Mouse (Mus musculus) embryonic facial prominence, embryonic 11.5 days (tissue): ENCODE results near the gene Gm21987. TPM values are rescaled to one million over a fixed set of nuclear protein-coding genes. Genes with fewer than 3 reads are reported as not detected.

Experiments used
- ATAC-seq: fragments of 200-750 bp; cut with Nextera tagmentation; replicated peaks from 2 replicates; pipeline ENCODE4 v1.8.0; 2017; ENCODE audit warnings: low read depth; ENCODE audit not compliant: insufficient number of reproducible peaks, low FRiP score, low TSS enrichment
- DNase-seq: peaks from one replicate; pipeline ENCODE4 v3.0.0-alpha.2; 2015; ENCODE audit warnings: low spot score
- H3K27ac ChIP-seq: fragments of 300-500 bp; sonication (generic); replicated peaks from 2 replicates; pipeline ENCODE4 v1.5.1; 2014; ENCODE audit warnings: mild to moderate bottlenecking, low read depth, low read length, control low read depth
- H3K27me3 ChIP-seq: fragments of 300-500 bp; sonication (generic); 2 replicates; pipeline ENCODE4 v1.6.1; 2014; ENCODE audit warnings: mild to moderate bottlenecking, low read length, moderate library complexity, mixed read lengths; ENCODE audit not compliant: control insufficient read depth, insufficient read depth
- H3K36me3 ChIP-seq: fragments of 300-500 bp; sonication (generic); replicated peaks from 2 replicates; pipeline ENCODE4 v1.6.1; 2014; ENCODE audit warnings: low read depth, mild to moderate bottlenecking, low read length, moderate library complexity, mixed read lengths; ENCODE audit not compliant: control insufficient read depth, insufficient read depth
- H3K4me1 ChIP-seq: fragments of 300-500 bp; sonication (generic); 2 replicates; pipeline ENCODE4 v1.6.1; 2014; ENCODE audit warnings: low read length, mixed read lengths; ENCODE audit not compliant: control insufficient read depth, insufficient read depth
- H3K4me2 ChIP-seq: fragments of 300-500 bp; sonication (generic); 2 replicates; pipeline ENCODE4 v1.6.1; 2014; ENCODE audit warnings: low read depth, mild to moderate bottlenecking, control low read depth, low read length, moderate library complexity
- H3K4me3 ChIP-seq: fragments of 300-500 bp; sonication (generic); 2 replicates; pipeline ENCODE4 v1.5.1; 2014; ENCODE audit warnings: low read depth, low read length, control low read depth
- H3K9ac ChIP-seq: fragments of 300-500 bp; sonication (generic); replicated peaks from 2 replicates; pipeline ENCODE4 v1.6.1; 2014; ENCODE audit warnings: mild to moderate bottlenecking, control low read depth, low read length
- H3K9me3 ChIP-seq: fragments of 300-500 bp; sonication (generic); replicated peaks from 2 replicates; pipeline ENCODE4 v1.6.1; 2016; ENCODE audit warnings: mild to moderate bottlenecking, low read length, inconsistent platforms, mixed read lengths; ENCODE audit not compliant: control insufficient read depth
- WGBS: fragments of 180-500 bp; shearing (Covaris S2); extraction: QIAGEN DNeasy Blood & Tissue Kit; methylation state at CpG from one replicate; pipeline ENCODE4 v1.1.7; 2014; 5-methylcytosine and 5-hydroxymethylcytosine counted together
- polyA plus RNA-seq: library from polyadenylated mRNA; unstranded; fragments of >200 nt; fragmentation: Nextera tagmentation; extraction: Ambion mirVana; gene quantifications from 2 replicates; pipeline ENCODE4 v1.2.1, GENCODE M21; 2014

Gene Gm21987
- polyA plus RNA-seq, 1 experiment from 2014 or later = 0.69 TPM

DNA sequence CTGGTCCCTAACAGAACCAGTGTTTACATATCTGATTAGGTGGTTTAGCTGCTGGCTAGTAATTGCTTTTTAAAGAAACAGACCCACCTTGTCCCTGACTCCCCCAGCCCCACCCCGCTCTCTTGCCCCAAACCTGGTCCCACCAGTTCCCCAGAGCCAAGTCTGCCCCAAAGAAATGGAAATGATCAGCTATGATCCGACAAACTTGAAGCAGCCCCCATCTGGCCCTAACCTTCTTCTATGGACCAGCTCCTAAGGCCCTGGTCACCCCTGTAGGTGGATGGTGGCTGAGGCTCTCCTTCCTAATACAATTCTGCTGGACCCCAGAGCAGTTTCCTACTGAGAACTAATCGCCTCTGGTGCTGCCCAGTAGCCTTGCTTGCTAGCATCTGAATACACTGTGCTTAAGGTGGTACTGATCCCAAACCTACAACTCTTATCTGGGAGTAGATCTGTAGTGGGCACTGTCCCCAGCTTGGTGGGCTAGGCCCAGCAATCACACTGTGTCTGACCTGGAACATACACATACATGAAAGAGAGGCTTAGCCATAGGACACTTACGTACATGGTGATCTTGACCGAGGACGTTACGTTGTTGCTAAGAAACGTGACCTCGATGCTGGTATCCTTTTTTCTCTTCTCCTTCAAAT, 53.6 kb downstream of the Gm21987 start:
- ATAC-seq = no peak
- 0 out of 2 replicates have a peak overlapping the region, but pooled peaks have one; percentile 11 for H3K4me3 ChIP-seq
- H3K9me3 ChIP-seq = no peaks in the 10 kb centered on the region
- no peaks in the 10 kb centered on the region for H3K4me1 ChIP-seq
- no peak overlapping the region for H3K27ac ChIP-seq
- peak overlapping the region; percentile 50 for H3K9ac ChIP-seq
- H3K4me2 ChIP-seq = no peak overlapping the region
- no peaks in the 10 kb centered on the region for H3K36me3 ChIP-seq
- no peak for DNase-seq
- 77% methylated on average over 9 of the region's 9 CpGs for WGBS
- no peaks in the 10 kb centered on the region for H3K27me3 ChIP-seq

DNA sequence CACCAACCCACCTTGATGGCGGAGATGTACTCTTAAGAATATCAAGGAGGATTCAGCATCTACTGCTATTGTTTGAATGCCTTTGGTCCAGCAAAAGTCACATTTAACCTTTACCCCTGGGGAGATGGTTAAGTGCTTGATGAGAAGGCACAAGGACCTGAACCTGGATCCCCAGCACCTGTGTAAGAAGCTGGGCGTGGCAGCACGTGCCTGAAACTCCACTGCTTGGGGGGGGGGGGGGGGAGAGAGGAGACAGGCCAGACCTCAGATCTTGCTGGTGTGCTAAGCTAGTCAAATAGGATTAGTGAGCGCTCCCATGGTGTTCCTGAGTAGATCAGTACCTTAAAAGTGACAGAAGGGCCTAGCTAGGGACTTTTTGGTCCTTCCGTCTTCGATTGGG, 54.6 kb downstream of the Gm21987 start:
- 85% methylated on average over 6 of the region's 6 CpGs for WGBS
- Histone ChIP-seq H3K9ac (no peak overlapping the region), H3K4me2 (no peak overlapping the region)

DNA sequence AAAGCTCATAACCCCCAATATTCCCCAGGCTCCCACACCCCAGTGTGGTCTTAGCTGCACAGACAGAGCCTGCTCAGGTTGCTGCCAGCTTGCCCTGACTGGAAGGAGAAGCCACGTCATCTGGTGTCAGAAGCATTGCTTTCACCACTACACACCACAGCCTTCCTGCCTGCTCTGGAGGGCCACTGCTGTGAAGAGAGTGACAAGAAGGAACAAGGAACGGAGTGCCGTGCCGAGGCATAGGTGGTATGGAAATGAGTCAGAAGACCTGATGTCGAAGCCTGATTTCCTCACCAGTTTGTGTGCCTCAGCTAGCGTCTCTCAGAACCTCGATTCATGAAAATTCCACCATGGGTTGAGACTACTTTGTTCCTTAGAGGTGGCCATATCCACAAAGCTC, 56.8 kb downstream of the Gm21987 start:
- WGBS = 82% methylated on average over 7 of the region's 7 CpGs
- H3K4me1 ChIP-seq = no peaks in the 10 kb centered on the region
- no peaks in the 10 kb centered on the region for H3K9me3 ChIP-seq
- no peaks in the 10 kb centered on the region for H3K27me3 ChIP-seq
- no peak overlapping the region for H3K27ac ChIP-seq
- H3K4me3 ChIP-seq = no peak overlapping the region
- no peaks in the 10 kb centered on the region for H3K36me3 ChIP-seq
- ATAC-seq (no peak), DNase-seq (no peak)
- no peak overlapping the region for H3K9ac ChIP-seq
- no peak overlapping the region for H3K4me2 ChIP-seq

More for the DNA sequence above, 54.6 kb downstream of the Gm21987 start:
- H3K4me3 ChIP-seq = no peak overlapping the region
- ATAC-seq (no peak), DNase-seq (no peak)
- H3K36me3 ChIP-seq = no peaks in the 10 kb centered on the region
- no peaks in the 10 kb centered on the region for H3K4me1 ChIP-seq
- H3K27ac ChIP-seq = no peak overlapping the region
- H3K9me3 ChIP-seq = no peaks in the 10 kb centered on the region
- H3K27me3 ChIP-seq = no peaks in the 10 kb centered on the region

DNA sequence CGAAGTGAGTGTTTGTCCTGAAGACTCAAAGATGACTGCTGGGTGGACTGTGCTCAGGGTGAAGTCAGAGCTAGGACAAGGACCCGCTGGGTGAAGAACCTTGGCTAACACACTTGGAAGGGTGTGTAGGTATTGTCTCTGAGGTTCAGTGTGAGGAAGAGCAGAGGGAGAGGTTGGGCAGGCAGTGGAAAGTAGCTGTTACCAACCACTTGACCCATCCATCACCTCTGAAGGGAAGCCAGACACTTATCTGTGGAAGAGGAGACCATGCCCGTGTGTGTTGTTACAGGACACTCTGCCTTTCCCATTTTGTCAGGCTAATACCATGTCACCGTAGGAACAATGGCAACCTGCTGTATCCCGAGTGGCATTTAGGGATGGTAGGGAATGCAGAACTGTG, 59.5 kb downstream of the Gm21987 start:
- no peak for ATAC-seq
- WGBS = 77% methylated on average over 5 of the region's 5 CpGs
- H3K36me3 ChIP-seq = no peaks in the 10 kb centered on the region
- H3K4me2 ChIP-seq = no peak overlapping the region
- H3K9ac ChIP-seq = no peak overlapping the region
- H3K4me1 ChIP-seq = no peaks in the 10 kb centered on the region
- no peaks in the 10 kb centered on the region for H3K27me3 ChIP-seq
- no peak overlapping the region for H3K4me3 ChIP-seq
- no peak overlapping the region for H3K27ac ChIP-seq
- no peak for DNase-seq
- no peaks in the 10 kb centered on the region for H3K9me3 ChIP-seq

DNA sequence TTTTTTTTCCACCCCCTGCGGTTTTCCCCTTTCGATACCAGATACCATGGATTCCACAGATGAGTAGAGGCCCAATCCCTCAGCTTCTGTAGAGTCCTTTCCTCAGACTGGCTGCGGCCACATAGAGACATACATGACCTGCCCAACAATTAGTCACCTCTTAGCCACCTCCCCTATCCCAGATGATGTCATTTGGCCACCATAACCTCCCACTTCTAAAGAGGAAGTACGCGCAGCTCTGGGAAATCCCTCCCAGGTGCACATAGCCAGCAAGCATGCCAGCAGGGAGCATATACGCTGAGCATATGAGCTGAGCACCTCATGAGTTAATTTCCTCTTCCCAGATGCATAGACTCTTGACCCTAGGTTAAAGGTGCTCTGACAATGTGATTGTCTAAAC, 59.9 kb downstream of the Gm21987 start:
- Histone ChIP-seq H3K27ac (no peak overlapping the region), H3K4me2 (no peak overlapping the region), H3K9ac (no peak overlapping the region), H3K4me1 (no peaks in the 10 kb centered on the region), H3K27me3 (no peaks in the 10 kb centered on the region), H3K4me3 (no peak overlapping the region), H3K36me3 (no peaks in the 10 kb centered on the region), H3K9me3 (no peaks in the 10 kb centered on the region)
- DNase-seq (no peak), ATAC-seq (no peak)
- WGBS = 82% methylated on average over 6 of the region's 6 CpGs

DNA sequence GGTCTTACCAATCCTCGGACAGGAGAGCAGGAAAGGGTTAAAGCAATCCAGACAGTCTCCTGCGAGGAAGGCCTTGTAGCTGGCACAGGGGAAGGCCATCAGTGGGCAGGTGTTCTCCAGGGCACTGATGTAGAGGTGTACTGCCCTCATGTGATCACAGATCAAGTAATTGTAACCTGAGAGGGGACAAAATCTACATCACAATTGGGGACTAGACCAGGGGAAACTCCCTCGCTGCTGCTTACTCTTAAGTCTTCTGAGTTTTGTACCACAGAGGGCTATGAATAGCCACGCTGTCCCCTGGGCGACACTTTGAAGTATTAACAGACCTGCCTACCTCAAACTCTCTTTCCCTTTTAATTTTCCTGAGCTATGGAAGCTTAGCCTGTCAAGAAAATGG, 60.7 kb downstream of the Gm21987 start:
- Histone ChIP-seq H3K4me1 (no peaks in the 10 kb centered on the region), H3K9ac (no peak overlapping the region), H3K27me3 (no peaks in the 10 kb centered on the region), H3K4me3 (no peak overlapping the region), H3K27ac (no peak overlapping the region), H3K4me2 (no peak overlapping the region), H3K9me3 (no peaks in the 10 kb centered on the region), H3K36me3 (no peaks in the 10 kb centered on the region)
- ATAC-seq (no peak), DNase-seq (no peak)
- 37% methylated on average over 5 of the region's 5 CpGs for WGBS

DNA sequence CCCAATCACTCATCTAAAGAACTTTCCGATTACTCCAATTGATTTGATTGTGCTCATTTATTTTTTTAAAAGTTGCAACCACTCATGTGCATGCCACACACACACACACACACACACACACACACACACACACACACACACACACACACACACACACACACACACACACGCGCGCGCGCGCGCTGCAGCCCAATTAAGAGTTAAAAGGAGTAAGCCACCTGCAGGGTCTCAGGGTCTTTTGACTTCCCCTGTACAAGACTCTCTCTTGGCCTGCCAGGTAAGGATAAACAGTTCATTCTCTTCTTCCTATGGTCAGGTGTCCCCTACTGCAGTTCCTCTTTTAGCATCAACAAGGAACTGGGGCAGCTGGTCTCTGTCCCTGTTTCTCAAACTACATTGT, 61.6 kb downstream of the Gm21987 start:
- Histone ChIP-seq H3K27me3 (no peaks in the 10 kb centered on the region), H3K4me2 (no peak overlapping the region), H3K9ac (no peak overlapping the region), H3K9me3 (no peaks in the 10 kb centered on the region), H3K4me3 (no peak overlapping the region), H3K4me1 (no peaks in the 10 kb centered on the region), H3K36me3 (no peaks in the 10 kb centered on the region), H3K27ac (no peak overlapping the region)
- ATAC-seq (no peak), DNase-seq (no peak)
- WGBS = 95% methylated on average over 8 of the region's 8 CpGs
